Mouse (Mus musculus) macrophage (primary cell): ENCODE measurements at regions not wholly inside any gene's neighbourhood (a gene's known extent, or its start where the extent isn't known, plus 50 kb on each side); places are given as distances from the start of the nearest gene placed in this dataset.

ENCODE experiments used
- H3K27ac ChIP-seq: fragments of 350-480 bp; formaldehyde crosslinking; 2 replicates; pipeline ENCODE4 v1.9.0; 2021
- H3K36me3 ChIP-seq: fragments of 350-480 bp; formaldehyde crosslinking; 2 replicates; pipeline ENCODE4 v1.9.0; 2021; ENCODE audit errors: inconsistent target
- H3K4me3 ChIP-seq: fragments of 350-480 bp; formaldehyde crosslinking; 2 replicates; pipeline ENCODE4 v1.9.0; 2021; ENCODE audit errors: inconsistent target
- H3K79me2 ChIP-seq: fragments of 350-480 bp; formaldehyde crosslinking; 2 replicates; pipeline ENCODE4 v1.9.0; 2021; ENCODE audit errors: inconsistent target
- WGBS: methylation state at CpG from one replicate; pipeline ENCODE4 v1.1.7; 2026; ENCODE audit warnings: inconsistent platforms; ENCODE audit not compliant: missing documents; 5-methylcytosine and 5-hydroxymethylcytosine counted together

DNA sequence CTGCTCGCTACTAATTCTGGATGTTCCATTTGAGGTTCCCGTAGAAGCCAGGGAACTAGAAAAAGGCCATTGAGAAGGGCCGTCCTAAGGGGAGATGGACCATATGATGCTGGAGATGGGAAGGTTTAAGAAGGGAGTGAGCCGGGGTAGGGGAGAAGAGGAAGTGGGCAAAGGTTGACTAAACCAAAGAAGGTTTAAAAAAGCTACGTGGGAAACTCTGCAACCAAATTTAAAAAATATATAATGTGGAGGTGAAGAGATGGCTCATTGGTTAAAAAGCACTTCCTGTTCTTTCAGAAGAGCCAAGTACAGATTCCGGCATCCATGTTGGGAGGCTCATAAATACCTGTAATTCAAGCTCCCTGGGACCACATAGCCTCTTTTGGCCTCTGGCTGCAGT is 63.9 kb upstream of the Lta4h start:
- 64% methylated on average over 6 of the region's 6 CpGs for WGBS
- no peak overlapping the region for H3K4me3 ChIP-seq
- H3K27ac ChIP-seq = no peak overlapping the region
- H3K79me2 ChIP-seq = no peaks in the 10 kb centered on the region
- no peaks in the 10 kb centered on the region for H3K36me3 ChIP-seq

GRCm38 (mm10) chr10:93391296-93391695 is 61.9 kb upstream of the Lta4h start:
- no peaks in the 10 kb centered on the region for H3K79me2 ChIP-seq
- no peak overlapping the region for H3K27ac ChIP-seq
- 59% methylated on average over 5 of the region's 5 CpGs for WGBS
- no peak overlapping the region for H3K4me3 ChIP-seq
- H3K36me3 ChIP-seq = no peaks in the 10 kb centered on the region

GRCm38 (mm10) chr10:93393902-93394301 is 59.3 kb upstream of the Lta4h start:
- no peak overlapping the region for H3K27ac ChIP-seq
- 91% methylated on average over 1 of the region's 1 CpGs for WGBS
- H3K79me2 ChIP-seq = no peaks in the 10 kb centered on the region
- no peaks in the 10 kb centered on the region for H3K36me3 ChIP-seq
- H3K4me3 ChIP-seq = no peak overlapping the region

DNA sequence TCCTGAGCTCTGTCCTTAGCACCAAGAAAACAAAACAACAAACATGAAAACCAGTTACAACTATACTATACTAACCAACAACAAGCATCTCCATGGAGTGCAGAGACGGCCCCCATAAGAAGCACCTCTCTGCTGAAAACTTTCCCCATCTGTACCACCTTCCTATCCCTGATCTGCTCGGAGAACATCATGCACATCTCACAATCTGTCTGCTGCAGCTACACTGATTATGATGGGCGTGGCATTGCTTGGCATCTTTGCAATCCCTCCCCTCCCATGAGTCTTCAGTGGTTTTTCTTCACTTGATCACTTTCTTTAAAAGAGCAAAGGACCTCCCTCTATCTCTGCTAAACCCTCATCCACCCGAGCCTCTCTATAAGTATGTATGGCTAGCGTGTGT is 55.5 kb upstream of the Lta4h start:
- 98% methylated on average over 5 of the region's 5 CpGs for WGBS

GRCm38 (mm10) chr10:93398531-93399320 is 54.5 kb upstream of the Lta4h start:
- Histone ChIP-seq H3K27ac (no peak overlapping the region), H3K36me3 (no peaks in the 10 kb centered on the region), H3K4me3 (no peak overlapping the region), H3K79me2 (no peaks in the 10 kb centered on the region)
- 64% methylated on average over 11 of the region's 11 CpGs for WGBS

More for the DNA sequence above, 55.5 kb upstream of the Lta4h start:
- Histone ChIP-seq H3K4me3 (no peak overlapping the region), H3K27ac (no peak overlapping the region), H3K36me3 (no peaks in the 10 kb centered on the region), H3K79me2 (no peaks in the 10 kb centered on the region)

DNA sequence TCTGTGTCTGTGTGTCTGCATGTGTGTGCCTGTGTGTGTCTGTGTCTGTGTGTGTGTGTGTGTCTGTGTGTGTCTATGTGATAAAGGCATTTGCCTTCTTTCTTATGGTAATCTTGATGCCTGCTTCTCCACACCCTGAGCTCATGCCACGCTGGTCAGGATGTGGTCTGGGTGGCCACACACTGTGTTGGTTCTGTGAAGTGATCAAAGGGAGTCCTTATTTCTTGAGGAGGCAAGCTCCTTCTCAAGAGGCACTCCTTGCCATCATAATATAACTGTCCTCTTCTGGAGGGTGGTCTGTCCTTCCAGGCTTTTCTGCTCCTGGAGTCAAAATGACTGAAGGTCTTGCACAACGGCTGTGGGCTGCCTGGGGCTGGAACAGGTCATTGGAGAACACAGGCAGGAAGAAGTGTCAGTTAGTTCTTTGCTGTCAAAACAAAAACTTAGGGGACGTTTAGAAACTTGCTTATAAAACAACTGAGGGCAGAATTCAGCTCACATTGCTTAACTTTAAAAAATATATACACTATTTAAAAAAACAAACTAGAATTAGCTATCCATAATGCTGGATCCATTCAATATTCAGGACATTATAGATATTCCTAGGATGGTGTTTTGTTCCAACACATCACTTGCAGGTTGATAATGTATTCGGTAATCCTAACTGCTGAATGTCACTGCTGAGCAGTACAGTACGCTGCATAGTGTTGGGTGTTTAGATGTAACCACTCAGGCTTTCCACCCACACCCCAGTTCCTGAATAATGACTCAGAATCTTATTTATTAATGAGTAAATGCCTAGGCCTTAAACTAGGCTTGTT is 50.3 kb upstream of the Lta4h start:
- no peak overlapping the region for H3K4me3 ChIP-seq
- H3K36me3 ChIP-seq = no peaks in the 10 kb centered on the region
- no peak overlapping the region for H3K27ac ChIP-seq
- H3K79me2 ChIP-seq = no peaks in the 10 kb centered on the region
- WGBS = 18% methylated on average over 5 of the region's 5 CpGs
